Mouse (Mus musculus) kidney, adult 11 months (tissue): ENCODE results near the gene Krt13.

ENCODE experiments used
- DNase-seq: peaks from one replicate; pipeline ENCODE4 v3.0.0; 2022

Gene Krt13

GRCm38 (mm10) chr11:100112935-100113741, 8.2 kb downstream of the Krt13 start:
- no peak for DNase-seq

GRCm38 (mm10) chr11:100105576-100106122, 15.7 kb downstream of the Krt13 start, which contains the start of gene Krt36:
TSS of gene Krt36 (minus strand) at chr11:100105626.
- no peak for DNase-seq

GRCm38 (mm10) chr11:100102693-100103429, 18.5 kb downstream of the Krt13 start:
- DNase-seq = no peak

- DNase-seq = no peak
These were observed 21.0 kb downstream of the Krt13 start for GRCm38 (mm10) chr11:100100391-100100790.

- DNase-seq = no peak
These were observed 23.5 kb downstream of the Krt13 start for GRCm38 (mm10) chr11:100097819-100098218.

GRCm38 (mm10) chr11:100096141-100096540, 25.2 kb downstream of the Krt13 start, which contains the start of gene Krt35:
TSS of gene Krt35 (minus strand) at chr11:100096241.
- no peak for DNase-seq

- DNase-seq = no peak
These were observed 32.9 kb downstream of the Krt13 start for GRCm38 (mm10) chr11:100088378-100089025.

- no peak for DNase-seq
These were observed 33.5 kb downstream of the Krt13 start, which contains the start of gene Krt32 for GRCm38 (mm10) chr11:100087861-100088260. TSS of gene Krt32 (minus strand) at chr11:100088226.

GRCm38 (mm10) chr11:100073873-100074272, 47.5 kb downstream of the Krt13 start:
- no peak for DNase-seq
